Mouse (Mus musculus): ENCODE measurements around the gene Nedd4. TPM values are rescaled to one million over a fixed set of nuclear protein-coding genes. Genes with fewer than 3 reads are reported as not detected.
A peak's percentile ranks its signal among the peaks of the same experiment; 100 is the strongest.

Nedd4 gene
- 3.7 and 4.2 TPM in 2 replicates for polyA plus RNA-seq (2012; ENCODE audit: insufficient read depth, insufficient read length, missing spikeins)

DNA sequence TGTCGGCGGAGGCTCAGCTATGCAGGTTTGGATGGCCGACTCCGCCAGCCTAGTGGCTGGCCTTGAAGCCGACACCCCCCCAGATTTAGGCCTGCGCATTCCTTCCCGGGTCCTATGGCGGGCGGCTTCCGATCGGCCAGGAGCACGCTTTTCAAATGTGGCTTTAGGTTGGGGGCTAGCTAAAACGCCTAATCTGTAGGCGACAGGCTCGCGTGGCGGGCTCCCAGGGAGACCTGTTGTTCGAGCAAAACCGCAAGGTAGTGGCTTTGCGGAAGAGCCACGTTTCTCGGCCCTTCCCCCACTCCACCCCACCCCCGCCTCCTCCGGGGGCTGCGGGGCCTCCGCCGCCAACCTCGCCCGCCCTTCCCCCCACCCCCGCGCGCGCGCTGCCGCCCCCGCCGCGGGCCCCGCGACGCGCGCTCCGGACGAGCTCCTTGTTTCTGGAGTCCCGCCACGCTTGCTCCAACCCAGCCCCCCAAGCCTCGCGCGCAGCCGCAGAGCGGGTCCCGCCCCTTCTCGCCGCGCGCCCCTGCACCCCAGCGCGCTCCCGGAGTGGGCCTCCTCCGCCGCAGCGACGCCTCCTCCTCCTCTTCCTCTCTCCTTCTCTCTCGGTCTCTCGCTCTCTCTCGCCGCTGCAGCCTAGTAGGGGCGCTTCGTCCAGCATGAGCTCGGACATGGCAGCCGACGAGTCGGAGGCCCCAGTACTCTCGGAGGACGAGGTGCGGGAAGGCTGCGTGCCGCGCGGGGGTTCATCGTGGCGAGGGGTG, at the start of gene Nedd4:
Gene Nedd4 (plus strand): TSS at position 452 of the 767 bp plus-strand sequence.
- TF ChIP-seq POLR2A (IDR thresholded peaks at IDR 0.05; ENCODE audit: borderline replicate concordance, low read depth, low read length) = no peak
- TF ChIP-seq CTCF (IDR thresholded peaks at IDR 0.05; ENCODE audit: low read depth, low read length) = no peak
- peak within 1 kb of the TSS; percentile 85 for H3K4me3 ChIP-seq (ENCODE audit: insufficient read depth, low read length)

DNA sequence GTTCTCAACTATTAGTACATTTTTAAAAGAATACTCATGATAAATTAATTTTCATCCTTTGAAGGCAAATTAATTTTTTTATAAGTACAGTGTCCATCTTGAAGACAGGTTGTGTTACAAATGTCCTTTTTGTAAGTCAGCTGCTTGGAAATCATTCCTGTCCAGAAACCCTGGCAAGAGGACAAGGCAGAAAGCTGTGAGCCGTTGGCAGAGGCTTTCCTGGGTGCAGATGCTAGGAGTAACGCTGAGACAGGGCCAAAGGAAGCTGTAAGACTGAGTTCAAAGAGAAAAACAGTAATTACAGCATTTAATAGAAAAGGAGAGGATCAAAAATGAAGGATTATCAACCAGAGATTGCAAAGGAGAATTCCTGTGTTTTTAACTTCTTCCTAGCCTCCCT, 48.3 kb upstream of the Nedd4 start:
- no peak overlapping the region for H3K4me3 ChIP-seq (ENCODE audit: insufficient read depth, low read length)
- no peaks in the 10 kb centered on the region for H3K4me1 ChIP-seq (ENCODE audit: control insufficient read depth, insufficient read depth, low read length)
- H3K27ac ChIP-seq (ENCODE audit: insufficient read depth, low read depth, low read length) = no peak overlapping the region
- TF ChIP-seq POLR2A (IDR thresholded peaks at IDR 0.05; ENCODE audit: borderline replicate concordance, low read depth, low read length) = no peak
- no peak for TF ChIP-seq CTCF (IDR thresholded peaks at IDR 0.05; ENCODE audit: low read depth, low read length)

More for the DNA sequence above, at the start of gene Nedd4:
- Histone ChIP-seq H3K4me1 (ENCODE audit: control insufficient read depth, insufficient read depth, low read length) (0 out of 2 replicates have a peak, but pooled peaks cover 2% of the 10 kb centered on the region), H3K27ac (ENCODE audit: insufficient read depth, low read depth, low read length) (0 out of 2 replicates have a peak within 1 kb of the TSS, but pooled peaks have one; percentile 29)

DNA sequence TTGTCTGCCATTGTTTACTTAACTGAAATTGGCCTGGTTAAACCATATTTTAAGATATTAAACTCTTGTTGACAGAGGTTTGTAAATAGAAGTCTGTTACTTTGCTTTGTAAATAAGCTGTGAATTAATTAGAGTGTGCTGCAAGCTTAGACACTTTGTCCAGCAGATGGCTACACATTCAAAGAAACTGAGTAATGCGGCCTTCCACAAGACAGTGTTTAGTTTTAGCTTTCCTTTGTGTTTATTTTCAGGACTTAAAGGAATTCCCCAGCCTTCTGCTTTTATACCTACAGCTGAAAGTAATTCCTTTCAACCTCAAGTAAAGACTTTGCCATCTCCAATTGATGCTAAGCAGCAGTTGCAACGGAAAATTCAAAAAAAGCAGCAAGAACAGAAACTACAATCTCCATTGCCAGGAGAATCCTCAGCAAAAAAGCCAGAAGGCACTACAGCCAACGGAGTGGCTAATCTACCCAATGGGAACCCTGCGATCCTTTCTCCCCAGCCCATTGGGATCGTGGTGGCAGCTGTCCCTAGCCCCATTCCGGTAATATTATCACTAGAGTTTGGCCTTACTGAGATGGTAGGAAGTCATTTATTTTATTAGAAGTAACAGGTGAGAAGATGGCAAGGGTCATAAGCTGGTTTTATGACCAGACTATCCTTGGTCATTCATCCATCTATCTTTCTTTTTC, 47.2 kb upstream of the Nedd4 start:
- no peaks in the 10 kb centered on the region for H3K4me1 ChIP-seq (ENCODE audit: control insufficient read depth, insufficient read depth, low read length)
- H3K4me3 ChIP-seq (ENCODE audit: insufficient read depth, low read length) = no peak overlapping the region
- H3K27ac ChIP-seq (ENCODE audit: insufficient read depth, low read depth, low read length) = no peak overlapping the region
- TF ChIP-seq CTCF (IDR thresholded peaks at IDR 0.05; ENCODE audit: low read depth, low read length) (no peak), POLR2A (IDR thresholded peaks at IDR 0.05; ENCODE audit: borderline replicate concordance, low read depth, low read length) (no peak)

GRCm38 (mm10) chr9:72618037-72618436, 44.1 kb upstream of the Nedd4 start:
- TF ChIP-seq CTCF (IDR thresholded peaks at IDR 0.05; ENCODE audit: low read depth, low read length) (no peak), POLR2A (IDR thresholded peaks at IDR 0.05; ENCODE audit: borderline replicate concordance, low read depth, low read length) (no peak)
- Histone ChIP-seq H3K4me3 (ENCODE audit: insufficient read depth, low read length) (no peak overlapping the region), H3K4me1 (ENCODE audit: control insufficient read depth, insufficient read depth, low read length) (no peaks in the 10 kb centered on the region), H3K27ac (ENCODE audit: insufficient read depth, low read depth, low read length) (no peak overlapping the region)

DNA sequence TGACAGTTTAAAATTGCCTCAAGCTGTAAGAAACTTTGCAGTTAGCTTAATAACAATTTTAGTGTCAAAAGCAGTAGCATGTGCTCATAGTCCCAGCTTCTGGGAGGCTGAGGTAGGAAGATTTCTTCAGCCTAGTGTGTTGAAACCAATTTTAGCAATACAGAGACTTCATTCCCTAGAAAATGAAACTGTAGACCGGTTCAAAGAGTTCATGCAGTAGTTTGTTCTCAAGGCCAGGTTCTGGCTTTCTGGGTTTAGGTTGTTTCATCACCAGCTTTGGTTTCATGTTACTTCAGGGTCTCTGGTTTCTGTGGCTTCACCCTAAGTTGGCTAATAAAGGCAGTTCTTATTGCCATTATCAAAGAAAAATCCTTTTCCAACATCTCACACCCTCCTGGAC, 38.5 kb upstream of the Nedd4 start:
- TF ChIP-seq CTCF (IDR thresholded peaks at IDR 0.05; ENCODE audit: low read depth, low read length) (no peak), POLR2A (IDR thresholded peaks at IDR 0.05; ENCODE audit: borderline replicate concordance, low read depth, low read length) (no peak)
- Histone ChIP-seq H3K4me3 (ENCODE audit: insufficient read depth, low read length) (no peak overlapping the region), H3K27ac (ENCODE audit: insufficient read depth, low read depth, low read length) (no peak overlapping the region), H3K4me1 (ENCODE audit: control insufficient read depth, insufficient read depth, low read length) (peaks cover 7% of the 10 kb centered on the region)

- TF ChIP-seq POLR2A (IDR thresholded peaks at IDR 0.05; ENCODE audit: borderline replicate concordance, low read depth, low read length) (no peak), CTCF (IDR thresholded peaks at IDR 0.05; ENCODE audit: low read depth, low read length) (no peak)
- Histone ChIP-seq H3K4me1 (ENCODE audit: control insufficient read depth, insufficient read depth, low read length) (peaks cover 9% of the 10 kb centered on the region), H3K4me3 (ENCODE audit: insufficient read depth, low read length) (no peak overlapping the region), H3K27ac (ENCODE audit: insufficient read depth, low read depth, low read length) (no peak overlapping the region)
Observed at GRCm38 (mm10) chr9:72627598-72627997, 34.5 kb upstream of the Nedd4 start.

DNA sequence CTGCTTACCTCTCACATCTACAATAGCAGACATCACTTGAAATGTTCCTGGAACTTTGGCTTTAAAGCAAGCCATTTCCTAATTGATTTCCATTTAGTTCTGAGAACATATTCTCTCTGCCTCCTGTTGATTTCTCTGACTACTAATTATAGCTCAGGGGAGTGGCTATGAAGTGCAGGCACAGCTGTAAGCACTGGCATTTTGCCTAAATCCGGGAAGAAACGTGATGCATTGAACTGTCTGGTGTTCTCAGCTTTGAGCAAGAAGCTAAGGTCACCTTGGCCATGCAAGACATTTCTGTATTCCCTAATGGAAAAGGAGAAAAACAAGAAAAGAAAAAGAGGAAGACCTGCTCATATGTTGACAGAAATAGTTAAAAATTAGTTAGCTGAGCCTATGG, 33.6 kb upstream of the Nedd4 start:
- TF ChIP-seq CTCF (IDR thresholded peaks at IDR 0.05; ENCODE audit: low read depth, low read length) (no peak), POLR2A (IDR thresholded peaks at IDR 0.05; ENCODE audit: borderline replicate concordance, low read depth, low read length) (no peak)

GRCm38 (mm10) chr9:72632198-72632597, 29.9 kb upstream of the Nedd4 start:
- peaks cover 9% of the 10 kb centered on the region for H3K4me1 ChIP-seq (ENCODE audit: control insufficient read depth, insufficient read depth, low read length)
- H3K4me3 ChIP-seq (ENCODE audit: insufficient read depth, low read length) = no peak overlapping the region
- TF ChIP-seq POLR2A (IDR thresholded peaks at IDR 0.05; ENCODE audit: borderline replicate concordance, low read depth, low read length) = no peak
- TF ChIP-seq CTCF (IDR thresholded peaks at IDR 0.05; ENCODE audit: low read depth, low read length) = no peak
- H3K27ac ChIP-seq (ENCODE audit: insufficient read depth, low read depth, low read length) = no peak overlapping the region

More for the DNA sequence above, 33.6 kb upstream of the Nedd4 start:
- H3K4me3 ChIP-seq (ENCODE audit: insufficient read depth, low read length) = no peak overlapping the region
- peaks cover 9% of the 10 kb centered on the region for H3K4me1 ChIP-seq (ENCODE audit: control insufficient read depth, insufficient read depth, low read length)
- H3K27ac ChIP-seq (ENCODE audit: insufficient read depth, low read depth, low read length) = no peak overlapping the region

GRCm38 (mm10) chr9:72635134-72635533, 27.0 kb upstream of the Nedd4 start:
- H3K4me3 ChIP-seq (ENCODE audit: insufficient read depth, low read length) = no peak overlapping the region
- TF ChIP-seq POLR2A (IDR thresholded peaks at IDR 0.05; ENCODE audit: borderline replicate concordance, low read depth, low read length) = no peak
- no peak for TF ChIP-seq CTCF (IDR thresholded peaks at IDR 0.05; ENCODE audit: low read depth, low read length)
- H3K4me1 ChIP-seq (ENCODE audit: control insufficient read depth, insufficient read depth, low read length) = peaks cover 9% of the 10 kb centered on the region
- H3K27ac ChIP-seq (ENCODE audit: insufficient read depth, low read depth, low read length) = no peak overlapping the region

DNA sequence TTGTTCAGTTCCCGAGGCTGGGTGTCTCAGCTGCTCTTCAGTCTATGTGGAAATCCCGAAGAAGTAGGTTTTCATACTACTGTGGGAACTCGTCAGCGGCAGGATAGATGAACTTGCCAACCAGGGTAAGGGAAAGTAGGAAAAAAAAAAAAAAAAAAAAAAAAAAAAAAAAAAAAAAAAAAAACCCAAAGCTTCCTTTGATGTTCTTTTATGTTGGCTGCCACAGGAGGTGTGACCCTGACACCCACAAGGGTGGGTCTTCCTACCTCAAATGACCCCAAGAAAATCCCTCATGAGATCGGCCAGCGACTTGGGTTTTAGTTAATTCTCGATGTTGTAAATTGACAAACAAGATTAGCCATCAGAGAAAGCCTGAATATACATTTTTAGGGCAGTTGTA, 25.6 kb upstream of the Nedd4 start:
- Histone ChIP-seq H3K4me3 (ENCODE audit: insufficient read depth, low read length) (no peak overlapping the region), H3K4me1 (ENCODE audit: control insufficient read depth, insufficient read depth, low read length) (peaks cover 20% of the 10 kb centered on the region), H3K27ac (ENCODE audit: insufficient read depth, low read depth, low read length) (no peak overlapping the region)
- TF ChIP-seq POLR2A (IDR thresholded peaks at IDR 0.05; ENCODE audit: borderline replicate concordance, low read depth, low read length) (no peak), CTCF (IDR thresholded peaks at IDR 0.05; ENCODE audit: low read depth, low read length) (no peak)

All from bone marrow macrophage, adult 2 months (primary cell).